In genomic region chr11:29692683-29693272, GRCm38 (mm10) we compare ENCODE assay signal across 8 mouse cellular contexts. TPM values are rescaled to one million over a fixed set of nuclear protein-coding genes. Genes with fewer than 3 reads are reported as not detected.
DNase-seq lines count a peak whose midpoint lies in the region; ATAC-seq lines count a peak whose summit lies in the region.

Rtn4 (plus strand) TSS chr11:29692947.

- peak; percentile 99 for DNase-seq in adipocyte (ENCODE audit: low spot score)
- DNase-seq in embryo, embryonic 10 days (ENCODE audit: low spot score) = peak; percentile 97
- DNase-seq in gastrocnemius, postnatal 10 days = peak; percentile 95
- peak; percentile 97 for DNase-seq in induced T-regulatory cell, adult 2 months (ENCODE audit: low read depth)
- DNase-seq in left cerebral cortex, adult 9 months (ENCODE audit: low spot score in 2 of 2) = peak; percentile 96 to 98
- DNase-seq in right cerebral cortex, postnatal 14 days = peak; percentile 94
- DNase-seq in urinary bladder, postnatal 36 days (ENCODE audit: low spot score in 2 of 2) = peak; percentile 96 to 98

- ATAC-seq in megakaryocyte progenitor cell, adult 5-6 weeks (replicated peaks; ENCODE audit: poor library complexity) = peak; percentile 84

RNA-seq across cellular contexts. Expression of gene Rtn4, which starts in this region (rescaled TPM):
- 1,000 to 10,000 TPM in 1 of 2 experiments, 100 to 1,000 TPM in 1; 914 to 1,007 TPM for total RNA-seq in gastrocnemius, postnatal 10 days (2021)
- total RNA-seq in megakaryocyte progenitor cell, adult 5-6 weeks (2015) = 61.2 and 72.2 TPM in 2 replicates
- 64.1 and 72.3 TPM in 2 replicates for total RNA-seq in megakaryocyte progenitor cell, adult 5-6 weeks (2017)

Comparison
In these comparisons a context has a peak if more than half of its experiments do, and no peak if none do; other contexts are left out.
1. Peak in every context shown above with its lines: DNase-seq and ATAC-seq.
2. RNA of gene Rtn4 (total RNA-seq): 914 to 1,007 TPM in gastrocnemius, postnatal 10 days; 61.2 to 72.3 TPM in megakaryocyte progenitor cell, adult 5-6 weeks; every median in the first group is over 10 times any median in the second.